Mouse (Mus musculus) liver, embryonic 16.5 days (tissue): ENCODE results near the gene Ifnz. TPM values are rescaled to one million over a fixed set of nuclear protein-coding genes. Genes with fewer than 3 reads are reported as not detected.
"Not testable (repeated sequence)": the region's sequence is repeated elsewhere in the genome, so short reads cannot be mapped to it uniquely, and the experiment has no call there.

Experiments used
- ATAC-seq: fragments of 200-750 bp; cut with Nextera tagmentation; 2 replicates; pipeline ENCODE4 v1.8.0; 2017; ENCODE audit warnings: low read depth, mild to moderate bottlenecking, moderate number of reproducible peaks, moderate library complexity
- H3K27ac ChIP-seq: fragments of 300-500 bp; sonication (generic); 2 replicates; pipeline ENCODE4 v1.5.1; 2014; ENCODE audit warnings: mild to moderate bottlenecking, low read length
- H3K27me3 ChIP-seq: fragments of 300-500 bp; sonication (generic); 2 replicates; pipeline ENCODE4 v1.6.1; 2014; ENCODE audit warnings: low read depth, low read length, mixed read lengths; ENCODE audit not compliant: control insufficient read depth, insufficient read depth
- H3K36me3 ChIP-seq: fragments of 300-500 bp; sonication (generic); 2 replicates; pipeline ENCODE4 v1.6.1; 2014; ENCODE audit warnings: mild to moderate bottlenecking; ENCODE audit not compliant: control insufficient read depth, insufficient read depth
- H3K4me1 ChIP-seq: fragments of 300-500 bp; sonication (generic); 2 replicates; pipeline ENCODE4 v1.6.1; 2014; ENCODE audit warnings: low read depth, low read length, mixed read lengths; ENCODE audit not compliant: control insufficient read depth
- H3K4me2 ChIP-seq: fragments of 300-500 bp; sonication (generic); 2 replicates; pipeline ENCODE4 v1.6.1; 2014; ENCODE audit warnings: low read depth, low read length, mixed read lengths
- H3K4me3 ChIP-seq: fragments of 300-500 bp; sonication (generic); 2 replicates; pipeline ENCODE4 v1.5.1; 2014; ENCODE audit warnings: low read depth, mild to moderate bottlenecking, low read length
- H3K9ac ChIP-seq: fragments of 300-500 bp; sonication (generic); 2 replicates; pipeline ENCODE4 v1.6.1; 2014; ENCODE audit warnings: low read depth, low read length
- H3K9me3 ChIP-seq: fragments of 300-500 bp; sonication (generic); replicated peaks from 2 replicates; pipeline ENCODE4 v1.6.1; 2016; ENCODE audit warnings: low read length; ENCODE audit not compliant: control insufficient read depth
- whole genome bisulfite sequencing: fragments of 180-500 bp; shearing (Covaris S2); extraction: QIAGEN DNeasy Blood & Tissue Kit; methylation state at CpG from one replicate; pipeline ENCODE4 v1.1.7; 2014; ENCODE audit not compliant: insufficient replicate concordance; 5-methylcytosine and 5-hydroxymethylcytosine counted together
- polyA plus RNA-seq: library from polyadenylated mRNA; unstranded; fragments of >200 nt; fragmentation: Nextera tagmentation; extraction: Ambion mirVana; gene quantifications from 2 replicates; pipeline ENCODE4 v1.2.1, GENCODE M21; 2015

The Ifnz gene
- polyA plus RNA-seq, 1 experiment from 2014 or later = not detected

DNA sequence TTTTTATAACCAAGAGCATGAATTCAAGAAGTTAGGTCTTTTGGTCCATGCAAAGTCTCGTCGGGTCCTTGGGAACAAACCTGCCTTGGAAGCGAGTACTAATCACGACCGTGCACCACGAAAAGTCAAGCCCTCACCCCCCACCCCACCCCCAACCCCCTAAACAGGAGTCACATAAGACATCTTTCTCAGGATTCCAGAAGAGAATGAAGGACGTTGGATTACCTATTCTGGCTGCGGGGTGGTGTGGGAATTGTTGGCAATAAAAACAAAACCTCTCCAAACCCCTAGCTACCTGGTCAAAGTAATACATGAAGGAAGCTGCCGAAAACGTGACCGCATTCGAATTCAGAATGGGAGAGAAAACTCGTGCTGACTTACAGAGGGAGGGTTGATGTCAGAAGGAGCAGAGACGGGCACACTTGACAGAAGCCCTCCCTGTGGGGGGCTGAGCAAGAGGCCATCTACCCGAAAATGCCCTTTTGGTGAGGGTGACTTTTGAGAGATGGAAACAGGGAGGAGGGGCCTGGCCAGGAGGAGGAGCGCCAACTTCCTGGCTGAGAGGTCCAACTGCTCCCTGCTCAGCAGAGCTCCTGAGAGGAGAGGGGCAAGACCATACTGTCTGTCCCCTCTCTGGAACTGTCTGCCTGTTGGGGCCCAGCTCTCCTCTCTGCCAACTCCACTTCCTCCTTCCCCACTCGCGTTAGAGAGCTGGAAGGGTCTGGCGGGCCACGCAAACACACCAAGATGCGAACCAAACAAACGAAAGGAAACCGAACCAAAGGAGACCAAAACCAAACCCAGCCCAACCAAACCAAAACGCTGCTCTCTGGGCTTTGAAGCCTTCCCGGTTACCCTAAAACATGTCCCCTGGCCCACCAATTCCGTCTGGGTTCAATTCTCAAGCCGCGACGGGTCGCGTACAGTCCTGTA lies 25.1 kb upstream of the Ifnz start:
- Histone ChIP-seq H3K4me2 (peak overlapping the region; percentile 84), H3K4me3 (peak overlapping the region; percentile 66), H3K9ac (peak overlapping the region; percentile 65), H3K27ac (peak overlapping the region; percentile 84)
- not testable (repeated sequence) for H3K36me3 ChIP-seq, ATAC-seq, H3K9me3 ChIP-seq, H3K4me1 ChIP-seq, H3K27me3 ChIP-seq
- WGBS = 10% methylated on average over 28 of the region's 31 CpGs

DNA sequence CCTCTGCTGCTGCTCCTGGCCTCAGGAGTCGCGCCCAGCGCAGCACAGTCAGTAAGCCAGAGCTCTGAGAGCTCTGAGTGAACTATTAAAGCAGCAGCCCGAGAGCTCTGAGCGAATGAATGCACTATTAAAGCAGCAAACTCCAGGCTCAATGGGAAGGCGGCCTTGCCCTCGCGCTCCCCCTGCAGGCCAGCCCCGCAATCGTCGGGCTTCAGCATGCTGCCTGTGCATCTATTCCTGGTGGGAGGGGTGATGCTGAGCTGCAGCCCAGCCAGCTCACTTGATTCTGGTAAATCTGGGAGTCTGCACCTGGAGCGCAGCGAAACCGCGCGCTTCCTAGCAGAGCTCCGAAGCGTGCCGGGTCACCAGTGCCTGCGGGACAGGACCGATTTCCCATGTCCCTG lies 24.3 kb upstream of the Ifnz start:
- WGBS = under 1% methylated on average over 12 of the region's 21 CpGs
- H3K27ac ChIP-seq = peak overlapping the region; percentile 84
- peak overlapping the region; percentile 65 for H3K9ac ChIP-seq
- H3K4me3 ChIP-seq = peak overlapping the region; percentile 66
- not testable (repeated sequence) for H3K4me1 ChIP-seq, H3K9me3 ChIP-seq, H3K27me3 ChIP-seq, H3K36me3 ChIP-seq
- peak; percentile 100 for ATAC-seq
- H3K4me2 ChIP-seq = peak overlapping the region; percentile 84

DNA sequence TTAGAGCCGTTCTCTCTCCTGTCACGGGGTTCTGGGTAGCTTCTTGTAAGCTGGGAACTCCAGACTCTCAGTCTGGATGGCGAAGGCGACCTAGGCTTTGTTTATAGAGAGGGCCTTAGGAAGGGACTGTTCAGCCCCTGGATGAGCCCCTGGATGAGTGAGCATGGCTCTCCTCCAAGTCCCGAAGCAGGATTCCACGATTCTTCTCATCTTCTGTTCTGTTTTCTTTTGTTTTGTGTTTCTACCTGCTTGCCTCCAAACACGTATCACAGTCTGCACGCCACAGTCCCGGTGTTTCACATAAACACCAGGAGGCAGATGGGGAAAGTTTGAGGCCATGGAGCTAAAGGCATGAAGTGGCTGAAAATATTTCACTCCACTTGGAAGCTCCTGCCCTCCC lies 23.2 kb upstream of the Ifnz start:
- H3K9me3 ChIP-seq, H3K4me1 ChIP-seq, H3K4me3 ChIP-seq, H3K36me3 ChIP-seq, H3K9ac ChIP-seq, H3K27me3 ChIP-seq, ATAC-seq, H3K4me2 ChIP-seq, H3K27ac ChIP-seq: not testable (repeated sequence)
- WGBS = 80% methylated on average over 7 of the region's 9 CpGs

GRCm38 (mm10) chr4:88759610-88760268 lies 22.2 kb upstream of the Ifnz start, which contains the start of gene Gm13283:
Gene Gm13283, plus strand, starts transcription at chr4:88760119.
- 6% methylated on average over 9 of the region's 14 CpGs for WGBS
- H3K4me2 ChIP-seq = peak within 1 kb of the TSS; percentile 46
- not testable (repeated sequence) for H3K9ac ChIP-seq, H3K27ac ChIP-seq, H3K9me3 ChIP-seq, H3K4me1 ChIP-seq, ATAC-seq, H3K27me3 ChIP-seq, H3K36me3 ChIP-seq
- peak within 1 kb of the TSS; percentile 24 for H3K4me3 ChIP-seq

DNA sequence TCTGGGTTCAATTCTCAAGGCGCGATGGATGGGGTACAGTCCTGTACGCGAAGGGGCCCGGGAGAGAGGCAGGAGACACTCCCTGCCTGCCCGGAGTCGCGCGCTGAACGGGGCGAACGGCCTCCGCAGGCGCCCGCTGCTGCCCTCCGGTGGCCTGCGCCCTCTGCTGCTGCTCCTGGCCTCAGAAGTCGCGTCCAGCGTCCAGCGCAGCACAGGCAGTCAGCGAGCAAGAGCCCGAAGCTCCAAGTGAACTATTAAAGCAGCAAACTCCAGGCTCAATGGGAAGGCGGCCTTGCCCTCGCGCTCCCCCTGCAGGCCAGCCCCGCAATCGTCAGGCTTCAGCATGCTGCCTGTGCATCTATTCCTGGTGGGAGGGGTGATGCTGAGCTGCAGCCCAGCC lies 21.5 kb upstream of the Ifnz start:
- not testable (repeated sequence) for H3K9ac ChIP-seq, H3K27ac ChIP-seq
- WGBS = 0% methylated on average over 24 of the region's 28 CpGs

GRCm38 (mm10) chr4:88761776-88762175 lies 20.2 kb upstream of the Ifnz start:
- not testable (repeated sequence) for H3K27ac ChIP-seq, H3K27me3 ChIP-seq, ATAC-seq, H3K4me1 ChIP-seq, H3K9ac ChIP-seq, H3K4me2 ChIP-seq, H3K36me3 ChIP-seq, H3K9me3 ChIP-seq, H3K4me3 ChIP-seq
- 55% methylated on average over 6 of the region's 8 CpGs for whole genome bisulfite sequencing

More for the DNA sequence above, 21.5 kb upstream of the Ifnz start:
- not testable (repeated sequence) for H3K4me1 ChIP-seq, H3K27me3 ChIP-seq, H3K9me3 ChIP-seq, ATAC-seq, H3K36me3 ChIP-seq
- H3K4me3 ChIP-seq = peak overlapping the region; percentile 24
- peak overlapping the region; percentile 46 for H3K4me2 ChIP-seq

DNA sequence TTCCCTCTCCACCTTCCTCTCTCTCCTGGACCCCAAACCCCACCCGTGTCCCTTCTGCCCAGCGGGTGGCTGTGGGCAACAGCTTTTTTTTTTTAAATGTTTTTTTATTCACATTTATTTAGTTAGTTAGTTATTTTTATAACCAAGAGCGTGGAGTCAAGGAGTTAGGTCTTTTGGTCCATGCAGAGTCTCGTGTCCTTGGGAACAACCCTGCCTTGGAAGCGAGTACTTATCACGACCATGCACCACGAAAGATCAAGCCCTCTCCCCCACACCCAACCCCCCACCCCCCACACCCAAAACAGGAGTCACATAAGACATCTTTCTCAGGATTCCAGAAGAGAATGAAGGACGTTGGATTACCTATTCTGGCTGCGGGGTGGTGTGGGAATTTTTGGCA lies 19.6 kb upstream of the Ifnz start:
- 40% methylated on average over 8 of the region's 9 CpGs for WGBS
- H3K4me2 ChIP-seq = peak overlapping the region; percentile 42; the same call in 1 of the 2 replicates

DNA sequence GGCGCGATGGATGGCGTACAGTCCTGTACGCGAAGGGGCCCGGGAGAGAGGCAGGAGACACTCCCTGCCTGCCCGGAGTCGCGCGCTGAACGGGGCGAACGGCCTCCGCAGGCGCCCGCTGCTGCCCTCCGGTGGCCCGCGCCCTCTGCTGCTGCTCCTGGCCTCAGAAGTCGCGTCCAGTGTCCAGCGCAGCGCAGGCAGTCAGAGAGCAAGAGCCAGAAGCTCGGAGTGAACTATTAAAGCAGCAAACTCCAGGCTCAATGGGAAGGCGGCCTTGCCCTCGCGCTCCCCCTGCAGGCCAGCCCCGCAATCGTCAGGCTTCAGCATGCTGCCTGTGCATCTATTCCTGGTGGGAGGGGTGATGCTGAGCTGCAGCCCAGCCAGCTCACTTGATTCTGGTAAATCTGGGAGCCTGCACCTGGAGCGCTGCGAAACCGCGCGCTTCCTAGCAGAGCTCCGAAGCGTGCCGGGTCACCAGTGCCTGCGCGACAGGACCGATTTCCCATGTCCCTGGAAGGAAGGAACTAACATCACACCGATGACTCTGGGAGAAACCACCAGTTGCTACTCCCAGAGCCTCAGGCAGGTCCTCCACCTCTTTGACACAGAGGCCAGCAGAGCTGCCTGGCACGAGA lies 18.4 kb upstream of the Ifnz start:
- not testable (repeated sequence) for H3K9ac ChIP-seq, H3K9me3 ChIP-seq, H3K27me3 ChIP-seq, ATAC-seq, H3K36me3 ChIP-seq, H3K4me1 ChIP-seq, H3K27ac ChIP-seq
- peak overlapping the region; percentile 52 for H3K4me2 ChIP-seq
- WGBS = 3% methylated on average over 27 of the region's 42 CpGs
- H3K4me3 ChIP-seq = peak overlapping the region; percentile 45; the same call in 1 of the 2 replicates

More for the DNA sequence above, 19.6 kb upstream of the Ifnz start:
- ATAC-seq, H3K27me3 ChIP-seq, H3K4me3 ChIP-seq, H3K36me3 ChIP-seq, H3K27ac ChIP-seq, H3K9me3 ChIP-seq, H3K4me1 ChIP-seq, H3K9ac ChIP-seq: not testable (repeated sequence)
